Mouse (Mus musculus): Measurements from ENCODE around the gene Tubgcp6.

DNA sequence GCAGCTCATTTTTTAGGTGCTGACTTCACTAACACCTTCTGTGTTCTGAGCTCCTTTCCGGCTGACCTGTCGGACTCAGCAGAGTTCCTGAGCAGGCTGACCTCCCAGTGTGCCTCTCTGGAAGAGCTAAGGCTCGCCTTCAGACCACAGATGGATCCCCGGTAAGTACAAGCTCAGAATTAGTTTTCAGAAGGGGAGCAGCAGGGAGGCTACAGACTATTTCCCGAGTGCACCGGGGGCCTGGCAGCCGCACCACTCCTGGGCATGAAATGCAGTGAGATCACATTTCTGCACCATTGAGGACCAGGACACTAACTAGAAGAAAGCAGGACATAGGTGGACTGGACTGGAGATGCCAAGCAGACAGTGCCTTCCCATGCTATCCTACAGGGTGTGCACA, 24.3 kb downstream of the Tubgcp6 start:
- no peak for TF ChIP-seq EP300 (IDR thresholded peaks at IDR 0.05)
- TF ChIP-seq CTCF (IDR thresholded peaks at IDR 0.05) = no peak
